Mouse (Mus musculus): ENCODE results near the gene Egr2.

DNA sequence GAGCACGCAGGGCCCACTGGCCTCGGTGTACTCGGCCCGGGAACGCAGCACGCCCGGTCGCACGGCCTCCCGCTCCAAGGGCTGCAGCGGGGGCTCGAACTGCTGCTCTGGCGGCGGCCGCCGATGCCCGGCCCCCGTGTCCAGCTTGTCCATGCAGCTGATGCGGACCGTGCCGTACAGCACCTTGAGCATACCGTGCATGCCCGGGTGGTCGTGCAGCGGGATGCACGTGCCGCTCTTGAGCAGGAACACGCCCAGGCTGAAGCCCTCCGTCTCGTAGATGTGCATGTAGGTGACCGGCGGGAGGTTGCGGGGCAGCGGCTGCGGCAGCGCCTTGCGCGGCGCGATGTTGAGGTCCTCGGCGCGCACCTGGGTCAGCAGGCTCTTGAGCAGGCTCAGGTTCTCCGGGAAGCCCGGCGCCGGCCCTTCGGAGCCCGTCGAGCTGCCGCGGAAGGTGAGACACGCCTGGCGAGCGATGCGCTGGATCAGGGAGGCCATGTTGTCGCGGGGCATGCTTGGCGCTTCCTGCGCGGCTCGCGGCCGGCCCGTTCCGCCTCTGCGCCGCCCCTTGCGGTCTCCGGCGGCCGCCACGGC is 13.1 kb downstream of the Egr2 start:
- TF ChIP-seq MYOD1 (IDR thresholded peaks at IDR 0.05; ENCODE audit: control insufficient read depth, insufficient read length, low read depth) (no peak), CTCF (IDR thresholded peaks at IDR 0.05; ENCODE audit: control insufficient read depth, insufficient read depth, insufficient read length) (no peak), MAX (IDR thresholded peaks at IDR 0.05) (no peak), MYOG (IDR thresholded peaks at IDR 0.05; ENCODE audit: control insufficient read depth, extremely low read depth, insufficient read length) (no peak), USF1 (IDR thresholded peaks at IDR 0.05; ENCODE audit: low read depth) (no peak)
